Mouse (Mus musculus): ENCODE data around the gene Plet1. TPM values are rescaled to one million over a fixed set of nuclear protein-coding genes. Genes with fewer than 3 reads are reported as not detected.

Plet1 gene
- polyA plus RNA-seq (2012; ENCODE audit: insufficient read depth, insufficient read length, missing spikeins): not detected in 2 replicates

GRCm38 (mm10) chr9:50494311-50494710, at the start of gene Plet1:
TSS of gene Plet1 (plus strand) at chr9:50494525.
- Histone ChIP-seq H3K4me1 (ENCODE audit: control insufficient read depth, insufficient read depth, low read length) (peaks cover 28% of the 10 kb centered on the region), H3K4me3 (ENCODE audit: insufficient read depth, low read length) (no peak within 1 kb of the TSS), H3K27ac (ENCODE audit: insufficient read depth, low read depth, low read length) (no peak within 1 kb of the TSS)
- TF ChIP-seq CTCF (IDR thresholded peaks at IDR 0.05; ENCODE audit: low read depth, low read length) (no peak), POLR2A (IDR thresholded peaks at IDR 0.05; ENCODE audit: borderline replicate concordance, low read depth, low read length) (no peak)

- peaks cover 13% of the 10 kb centered on the region for H3K4me1 ChIP-seq (ENCODE audit: control insufficient read depth, insufficient read depth, low read length)
- TF ChIP-seq CTCF (IDR thresholded peaks at IDR 0.05; ENCODE audit: low read depth, low read length): no peak
- no peak for TF ChIP-seq POLR2A (IDR thresholded peaks at IDR 0.05; ENCODE audit: borderline replicate concordance, low read depth, low read length)
Observed at GRCm38 (mm10) chr9:50449048-50449447, 45.3 kb upstream of the Plet1 start.

GRCm38 (mm10) chr9:50451456-50452218, 42.7 kb upstream of the Plet1 start:
- no peak overlapping the region for H3K4me3 ChIP-seq (ENCODE audit: insufficient read depth, low read length)

More at GRCm38 (mm10) chr9:50449048-50449447, 45.3 kb upstream of the Plet1 start:
- Histone ChIP-seq H3K27ac (ENCODE audit: insufficient read depth, low read depth, low read length) (no peak overlapping the region), H3K4me3 (ENCODE audit: insufficient read depth, low read length) (no peak overlapping the region)

GRCm38 (mm10) chr9:50452303-50452775, 42.0 kb upstream of the Plet1 start:
- TF ChIP-seq POLR2A (IDR thresholded peaks at IDR 0.05; ENCODE audit: borderline replicate concordance, low read depth, low read length) (0 out of 2 replicates have a peak, but pooled peaks have one; percentile 12), CTCF (IDR thresholded peaks at IDR 0.05; ENCODE audit: low read depth, low read length) (peak; percentile 100)
- Histone ChIP-seq H3K4me1 (ENCODE audit: control insufficient read depth, insufficient read depth, low read length) (peaks cover 6% of the 10 kb centered on the region), H3K4me3 (ENCODE audit: insufficient read depth, low read length) (no peak overlapping the region), H3K27ac (ENCODE audit: insufficient read depth, low read depth, low read length) (no peak overlapping the region)

More at GRCm38 (mm10) chr9:50451456-50452218, 42.7 kb upstream of the Plet1 start:
- TF ChIP-seq CTCF (IDR thresholded peaks at IDR 0.05; ENCODE audit: low read depth, low read length): no peak
- TF ChIP-seq POLR2A (IDR thresholded peaks at IDR 0.05; ENCODE audit: borderline replicate concordance, low read depth, low read length): no peak
- H3K4me1 ChIP-seq (ENCODE audit: control insufficient read depth, insufficient read depth, low read length): peaks cover 11% of the 10 kb centered on the region
- no peak overlapping the region for H3K27ac ChIP-seq (ENCODE audit: insufficient read depth, low read depth, low read length)

GRCm38 (mm10) chr9:50457596-50457995, 36.7 kb upstream of the Plet1 start:
- TF ChIP-seq CTCF (IDR thresholded peaks at IDR 0.05; ENCODE audit: low read depth, low read length) (no peak), POLR2A (IDR thresholded peaks at IDR 0.05; ENCODE audit: borderline replicate concordance, low read depth, low read length) (no peak)
- Histone ChIP-seq H3K4me1 (ENCODE audit: control insufficient read depth, insufficient read depth, low read length) (peaks cover 28% of the 10 kb centered on the region), H3K27ac (ENCODE audit: insufficient read depth, low read depth, low read length) (no peak overlapping the region), H3K4me3 (ENCODE audit: insufficient read depth, low read length) (no peak overlapping the region)

- Histone ChIP-seq H3K4me3 (ENCODE audit: insufficient read depth, low read length) (no peak overlapping the region), H3K4me1 (ENCODE audit: control insufficient read depth, insufficient read depth, low read length) (peaks cover 32% of the 10 kb centered on the region), H3K27ac (ENCODE audit: insufficient read depth, low read depth, low read length) (peak overlapping the region; percentile 31; the same call in 1 of the 2 replicates)
- no peak for TF ChIP-seq POLR2A (IDR thresholded peaks at IDR 0.05; ENCODE audit: borderline replicate concordance, low read depth, low read length)
Observed at GRCm38 (mm10) chr9:50459537-50459936, 34.8 kb upstream of the Plet1 start.

- Histone ChIP-seq H3K27ac (ENCODE audit: insufficient read depth, low read depth, low read length) (peak overlapping the region; percentile 12), H3K4me1 (ENCODE audit: control insufficient read depth, insufficient read depth, low read length) (peaks cover 32% of the 10 kb centered on the region), H3K4me3 (ENCODE audit: insufficient read depth, low read length) (no peak overlapping the region)
- TF ChIP-seq CTCF (IDR thresholded peaks at IDR 0.05; ENCODE audit: low read depth, low read length) (peak; percentile 49; the same call in 1 of the 2 replicates), POLR2A (IDR thresholded peaks at IDR 0.05; ENCODE audit: borderline replicate concordance, low read depth, low read length) (no peak)
Observed at GRCm38 (mm10) chr9:50462494-50463204, 31.7 kb upstream of the Plet1 start.

- Histone ChIP-seq H3K27ac (ENCODE audit: insufficient read depth, low read depth, low read length) (no peak overlapping the region), H3K4me1 (ENCODE audit: control insufficient read depth, insufficient read depth, low read length) (peaks cover 32% of the 10 kb centered on the region), H3K4me3 (ENCODE audit: insufficient read depth, low read length) (no peak overlapping the region)
- TF ChIP-seq CTCF (IDR thresholded peaks at IDR 0.05; ENCODE audit: low read depth, low read length) (no peak), POLR2A (IDR thresholded peaks at IDR 0.05; ENCODE audit: borderline replicate concordance, low read depth, low read length) (no peak)
Observed at GRCm38 (mm10) chr9:50463205-50463508, 31.2 kb upstream of the Plet1 start.

- no peak overlapping the region for H3K4me3 ChIP-seq (ENCODE audit: insufficient read depth, low read length)
- TF ChIP-seq CTCF (IDR thresholded peaks at IDR 0.05; ENCODE audit: low read depth, low read length): no peak
- H3K27ac ChIP-seq (ENCODE audit: insufficient read depth, low read depth, low read length): no peak overlapping the region
- H3K4me1 ChIP-seq (ENCODE audit: control insufficient read depth, insufficient read depth, low read length): peaks cover 16% of the 10 kb centered on the region
Observed at GRCm38 (mm10) chr9:50470377-50471100, 23.8 kb upstream of the Plet1 start.
